Mouse (Mus musculus) neural tube, embryonic 11.5 days (tissue): ENCODE data around the gene Itch. TPM values are rescaled to one million over a fixed set of nuclear protein-coding genes. Genes with fewer than 3 reads are reported as not detected.
"Not testable (repeated sequence)": the region's sequence is repeated elsewhere in the genome, so short reads cannot be mapped to it uniquely, and the experiment has no call there.

Experiments
- ATAC-seq: fragments of 200-750 bp; cut with Nextera tagmentation; 2 replicates; pipeline ENCODE4 v1.8.0; 2017; ENCODE audit warnings: moderate number of reproducible peaks, mild to moderate bottlenecking, moderate TSS enrichment, moderate library complexity; ENCODE audit not compliant: insufficient read depth, low FRiP score, low TSS enrichment
- DNase-seq: peaks from one replicate; pipeline ENCODE4 v3.0.0-alpha.2; 2015; ENCODE audit warnings: low spot score
- H3K27ac ChIP-seq: fragments of 300-500 bp; sonication (generic); 2 replicates; pipeline ENCODE4 v1.5.1; 2014; ENCODE audit warnings: low read depth, mild to moderate bottlenecking, low read length
- H3K27me3 ChIP-seq: fragments of 300-500 bp; sonication (generic); 2 replicates; pipeline ENCODE4 v1.6.1; 2014; ENCODE audit warnings: mild to moderate bottlenecking, low read length, mixed read lengths; ENCODE audit not compliant: control insufficient read depth, insufficient read depth
- H3K36me3 ChIP-seq: fragments of 300-500 bp; sonication (generic); 2 replicates; pipeline ENCODE4 v1.6.1; 2014; ENCODE audit warnings: mild to moderate bottlenecking, low read length, moderate library complexity, mixed read lengths; ENCODE audit not compliant: control insufficient read depth, insufficient read depth
- H3K4me1 ChIP-seq: fragments of 300-500 bp; sonication (generic); 2 replicates; pipeline ENCODE4 v1.6.1; 2014; ENCODE audit warnings: low read length, mixed read lengths; ENCODE audit not compliant: control insufficient read depth, insufficient read depth
- H3K4me2 ChIP-seq: fragments of 300-500 bp; sonication (generic); 2 replicates; pipeline ENCODE4 v1.6.1; 2014; ENCODE audit warnings: low read depth, mild to moderate bottlenecking, moderate library complexity
- H3K4me3 ChIP-seq: fragments of 300-500 bp; sonication (generic); 2 replicates; pipeline ENCODE4 v1.5.1; 2014; ENCODE audit warnings: low read depth, low read length
- H3K9ac ChIP-seq: fragments of 300-500 bp; sonication (generic); 2 replicates; pipeline ENCODE4 v1.6.1; 2014; ENCODE audit warnings: mild to moderate bottlenecking, low read length
- H3K9me3 ChIP-seq: fragments of 300-500 bp; sonication (generic); 2 replicates; pipeline ENCODE4 v1.6.1; 2016; ENCODE audit warnings: low read length; ENCODE audit not compliant: control insufficient read depth
- WGBS: fragments of 180-500 bp; shearing (Covaris S2); extraction: QIAGEN DNeasy Blood & Tissue Kit; methylation state at CpG from one replicate; pipeline ENCODE4 v1.1.7; 2014; 5-methylcytosine and 5-hydroxymethylcytosine counted together
- polyA plus RNA-seq: library from polyadenylated mRNA; unstranded; fragments of >200 nt; fragmentation: Nextera tagmentation; extraction: Ambion mirVana; gene quantifications from 2 replicates; pipeline ENCODE4 v1.2.1, GENCODE M21; 2014

The Itch gene
- polyA plus RNA-seq, 1 experiment from 2014 or later: 56.7 TPM

GRCm38 (mm10) chr2:155099421-155099820, 33.9 kb upstream of the Itch start:
- H3K9me3 ChIP-seq: no peaks in the 10 kb centered on the region
- H3K27me3 ChIP-seq: no peaks in the 10 kb centered on the region
- no peaks in the 10 kb centered on the region for H3K36me3 ChIP-seq
- H3K9ac ChIP-seq: no peak overlapping the region
- H3K4me3 ChIP-seq: no peak overlapping the region
- no peak for DNase-seq
- WGBS: 50% methylated on average over 7 of the region's 7 CpGs
- H3K27ac ChIP-seq: no peak overlapping the region
- no peaks in the 10 kb centered on the region for H3K4me1 ChIP-seq
- ATAC-seq: no peak
- no peak overlapping the region for H3K4me2 ChIP-seq

GRCm38 (mm10) chr2:155099994-155100795, 33.1 kb upstream of the Itch start:
- H3K4me3 ChIP-seq: no peak overlapping the region
- no peaks in the 10 kb centered on the region for H3K9me3 ChIP-seq
- DNase-seq (no peak), ATAC-seq (no peak)
- no peak overlapping the region for H3K27ac ChIP-seq
- no peaks in the 10 kb centered on the region for H3K36me3 ChIP-seq
- no peak overlapping the region for H3K9ac ChIP-seq
- no peaks in the 10 kb centered on the region for H3K4me1 ChIP-seq
- H3K27me3 ChIP-seq: no peaks in the 10 kb centered on the region
- 75% methylated on average over 14 of the region's 14 CpGs for WGBS
- H3K4me2 ChIP-seq: no peak overlapping the region

GRCm38 (mm10) chr2:155100796-155101259, 32.5 kb upstream of the Itch start:
- Histone ChIP-seq H3K4me3 (no peak overlapping the region), H3K27me3 (no peaks in the 10 kb centered on the region), H3K9me3 (no peaks in the 10 kb centered on the region), H3K4me2 (no peak overlapping the region), H3K4me1 (no peaks in the 10 kb centered on the region), H3K9ac (no peak overlapping the region), H3K27ac (no peak overlapping the region), H3K36me3 (no peaks in the 10 kb centered on the region)
- 84% methylated on average over 3 of the region's 3 CpGs for WGBS
- ATAC-seq (no peak), DNase-seq (no peak)

- DNase-seq (no peak), ATAC-seq (no peak)
- H3K27me3 ChIP-seq: no peaks in the 10 kb centered on the region
- no peaks in the 10 kb centered on the region for H3K36me3 ChIP-seq
- no peak overlapping the region for H3K4me2 ChIP-seq
- no peaks in the 10 kb centered on the region for H3K9me3 ChIP-seq
- no peaks in the 10 kb centered on the region for H3K4me1 ChIP-seq
- 70% methylated on average over 6 of the region's 6 CpGs for WGBS
- no peak overlapping the region for H3K9ac ChIP-seq
- no peak overlapping the region for H3K27ac ChIP-seq
- no peak overlapping the region for H3K4me3 ChIP-seq
Measured at GRCm38 (mm10) chr2:155101761-155102181, 31.5 kb upstream of the Itch start.

- H3K4me3 ChIP-seq: no peak overlapping the region
- H3K4me1 ChIP-seq: no peaks in the 10 kb centered on the region
- ATAC-seq (no peak), DNase-seq (no peak)
- no peak overlapping the region for H3K27ac ChIP-seq
- no peak overlapping the region for H3K4me2 ChIP-seq
- H3K27me3 ChIP-seq: no peaks in the 10 kb centered on the region
- no peak overlapping the region for H3K9ac ChIP-seq
- 73% methylated on average over 6 of the region's 6 CpGs for WGBS
- no peaks in the 10 kb centered on the region for H3K36me3 ChIP-seq
- no peaks in the 10 kb centered on the region for H3K9me3 ChIP-seq
Measured at GRCm38 (mm10) chr2:155103607-155104006, 29.7 kb upstream of the Itch start.

GRCm38 (mm10) chr2:155107276-155107675, 26.0 kb upstream of the Itch start:
- H3K4me3 ChIP-seq, H3K4me1 ChIP-seq, DNase-seq, H3K4me2 ChIP-seq, H3K27ac ChIP-seq, H3K9me3 ChIP-seq, ATAC-seq, H3K9ac ChIP-seq, H3K27me3 ChIP-seq, H3K36me3 ChIP-seq: not testable (repeated sequence)
- 87% methylated on average over 9 of the region's 9 CpGs for whole genome bisulfite sequencing

- whole genome bisulfite sequencing: 73% methylated on average over 7 of the region's 7 CpGs
- DNase-seq (no peak), ATAC-seq (no peak)
- H3K36me3 ChIP-seq: no peaks in the 10 kb centered on the region
- no peak overlapping the region for H3K9ac ChIP-seq
- H3K4me1 ChIP-seq: no peaks in the 10 kb centered on the region
- no peak overlapping the region for H3K27ac ChIP-seq
- H3K27me3 ChIP-seq: no peaks in the 10 kb centered on the region
- no peaks in the 10 kb centered on the region for H3K9me3 ChIP-seq
- no peak overlapping the region for H3K4me2 ChIP-seq
- no peak overlapping the region for H3K4me3 ChIP-seq
Measured at GRCm38 (mm10) chr2:155115216-155115830, 18.0 kb upstream of the Itch start.

GRCm38 (mm10) chr2:155133977-155134860, 910 bp downstream of the Itch start:
- Histone ChIP-seq H3K9me3 (no peaks in the 10 kb centered on the region), H3K36me3 (peaks cover 6% of the 10 kb centered on the region), H3K4me3 (peak overlapping the region; percentile 96), H3K4me1 (peaks cover 11% of the 10 kb centered on the region; the same call in 1 of the 2 replicates), H3K9ac (peak overlapping the region; percentile 96), H3K27ac (peak overlapping the region; percentile 67; the same call in 1 of the 2 replicates), H3K27me3 (no peaks in the 10 kb centered on the region), H3K4me2 (peak overlapping the region; percentile 60)
- peak; percentile 36 for DNase-seq
- WGBS: 2% methylated on average over 16 of the region's 18 CpGs
- ATAC-seq: peak; percentile 33
